Mouse (Mus musculus) cerebellum, adult 18-20 months (tissue): ENCODE measurements around the gene Golgb1.

ENCODE experiments used
- DNase-seq, 2 experiments: peaks; one replicate each; pipeline ENCODE4 v3.0.0; 2021

Gene Golgb1

GRCm38 (mm10) chr16:36920410-36920809 is 45.5 kb downstream of the Golgb1 start:
- no peak for DNase-seq

GRCm38 (mm10) chr16:36921067-36921613 is 46.2 kb downstream of the Golgb1 start:
- no peak for DNase-seq

GRCm38 (mm10) chr16:36921980-36922379 is 47.0 kb downstream of the Golgb1 start:
- DNase-seq, result no peak

GRCm38 (mm10) chr16:36924312-36924711 is 49.4 kb downstream of the Golgb1 start:
- DNase-seq, result no peak

GRCm38 (mm10) chr16:36925351-36925750 is 50.4 kb downstream of the Golgb1 start:
- DNase-seq, result no peak

GRCm38 (mm10) chr16:36925797-36926196 is 50.9 kb downstream of the Golgb1 start:
- no peak for DNase-seq

GRCm38 (mm10) chr16:36926514-36927447 is 51.8 kb downstream of the Golgb1 start:
- no peak for DNase-seq

- DNase-seq, result no peak
Measured at GRCm38 (mm10) chr16:36927495-36928105, 52.7 kb downstream of the Golgb1 start.

GRCm38 (mm10) chr16:36928106-36928500 is 53.2 kb downstream of the Golgb1 start:
- DNase-seq, result no peak

- no peak for DNase-seq
Measured at GRCm38 (mm10) chr16:36929216-36929615, 54.3 kb downstream of the Golgb1 start.

GRCm38 (mm10) chr16:36930231-36931136 is 55.5 kb downstream of the Golgb1 start:
- no peak for DNase-seq

- no peak for DNase-seq
Measured at GRCm38 (mm10) chr16:36931381-36931780, 56.4 kb downstream of the Golgb1 start.

- DNase-seq, result no peak
Measured at GRCm38 (mm10) chr16:36931976-36932375, 57.0 kb downstream of the Golgb1 start.

- no peak for DNase-seq
Measured at GRCm38 (mm10) chr16:36932546-36932945, 57.6 kb downstream of the Golgb1 start.

GRCm38 (mm10) chr16:36934131-36934840 is 59.3 kb downstream of the Golgb1 start:
- no peak for DNase-seq

GRCm38 (mm10) chr16:36934841-36935620 is 60.1 kb downstream of the Golgb1 start, which contains the start of gene Hcls1:
TSS of gene Hcls1 (plus strand) at chr16:36934983.
- DNase-seq, result no peak

GRCm38 (mm10) chr16:36935814-36936213 is 60.9 kb downstream of the Golgb1 start:
- DNase-seq, result no peak

GRCm38 (mm10) chr16:36941137-36941727 is 66.3 kb downstream of the Golgb1 start:
- no peak for DNase-seq

- no peak for DNase-seq
Measured at GRCm38 (mm10) chr16:36941895-36942294, 67.0 kb downstream of the Golgb1 start.

GRCm38 (mm10) chr16:36943591-36943990 is 68.7 kb downstream of the Golgb1 start:
- DNase-seq, result no peak
